Mouse (Mus musculus) embryonic facial prominence, embryonic 13.5 days (tissue): ENCODE results near the gene Tac4. TPM values are rescaled to one million over a fixed set of nuclear protein-coding genes. Genes with fewer than 3 reads are reported as not detected.

Source experiments
- ATAC-seq: fragments of 200-750 bp; cut with Nextera tagmentation; 2 replicates; pipeline ENCODE4 v1.8.0; 2017; ENCODE audit warnings: low read depth; ENCODE audit not compliant: insufficient number of reproducible peaks, insufficient read depth, low FRiP score, low TSS enrichment
- H3K27ac ChIP-seq: fragments of 300-500 bp; sonication (generic); 2 replicates; pipeline ENCODE4 v1.5.1; 2015; ENCODE audit warnings: moderate library complexity, mild to moderate bottlenecking, inconsistent platforms
- H3K27me3 ChIP-seq: fragments of 300-500 bp; sonication (generic); 2 replicates; pipeline ENCODE4 v1.6.1; 2015; ENCODE audit warnings: mild to moderate bottlenecking, inconsistent platforms
- H3K36me3 ChIP-seq: fragments of 300-500 bp; sonication (generic); 2 replicates; pipeline ENCODE4 v1.6.1; 2015; ENCODE audit warnings: mild to moderate bottlenecking, inconsistent platforms
- H3K4me1 ChIP-seq: fragments of 300-500 bp; sonication (generic); 2 replicates; pipeline ENCODE4 v1.6.1; 2015; ENCODE audit warnings: inconsistent platforms
- H3K4me2 ChIP-seq: fragments of 300-500 bp; sonication (generic); 2 replicates; pipeline ENCODE4 v1.6.1; 2015; ENCODE audit warnings: moderate library complexity, mild to moderate bottlenecking, inconsistent platforms
- H3K4me3 ChIP-seq: fragments of 300-500 bp; sonication (generic); 2 replicates; pipeline ENCODE4 v1.5.1; 2015; ENCODE audit warnings: mild to moderate bottlenecking, inconsistent platforms
- H3K9ac ChIP-seq: fragments of 300-500 bp; sonication (generic); 2 replicates; pipeline ENCODE4 v1.6.1; 2015; ENCODE audit warnings: mild to moderate bottlenecking, inconsistent platforms
- H3K9me3 ChIP-seq: fragments of 300-500 bp; sonication (generic); 2 replicates; pipeline ENCODE4 v1.6.1; 2016; ENCODE audit warnings: inconsistent platforms
- WGBS: fragments of 180-500 bp; shearing (Covaris S2); methylation state at CpG from one replicate; pipeline ENCODE4 v1.1.7; 2015; ENCODE audit warnings: mixed read lengths; 5-methylcytosine and 5-hydroxymethylcytosine counted together
- polyA plus RNA-seq: library from polyadenylated mRNA; unstranded; fragments of >200 nt; fragmentation: Nextera tagmentation; extraction: Ambion mirVana; gene quantifications from 2 replicates; pipeline ENCODE4 v1.2.1, GENCODE M21; 2015

Tac4 gene
- polyA plus RNA-seq: not detected in 2 replicates

GRCm38 (mm10) chr11:95261178-95261751 lies at the start of gene Tac4:
Gene Tac4, plus strand, starts transcription at chr11:95261529.
- H3K4me2 ChIP-seq: no peak within 1 kb of the TSS
- no peaks in the 10 kb centered on the region for H3K9me3 ChIP-seq
- peaks cover 18% of the 10 kb centered on the region for H3K4me1 ChIP-seq
- no peak for ATAC-seq
- no peaks in the 10 kb centered on the region; the same call in 1 of the 2 replicates for H3K27me3 ChIP-seq
- H3K4me3 ChIP-seq: no peak within 1 kb of the TSS
- H3K36me3 ChIP-seq: 0 out of 2 replicates have a peak, but pooled peaks cover 8% of the 10 kb centered on the region
- no peak within 1 kb of the TSS for H3K27ac ChIP-seq
- no peak within 1 kb of the TSS for H3K9ac ChIP-seq
- 61% methylated on average over 5 of the region's 5 CpGs for WGBS

GRCm38 (mm10) chr11:95213607-95214006 lies 47.7 kb upstream of the Tac4 start:
- peaks cover under 1% of the 10 kb centered on the region; the same call in 1 of the 2 replicates for H3K27me3 ChIP-seq
- no peak overlapping the region for H3K4me2 ChIP-seq
- H3K4me1 ChIP-seq: peaks cover 56% of the 10 kb centered on the region
- WGBS: 20% methylated on average over 6 of the region's 6 CpGs
- no peak overlapping the region for H3K9ac ChIP-seq
- no peak overlapping the region; the same call in 1 of the 2 replicates for H3K27ac ChIP-seq
- no peaks in the 10 kb centered on the region for H3K36me3 ChIP-seq
- H3K9me3 ChIP-seq: no peaks in the 10 kb centered on the region
- no peak overlapping the region for H3K4me3 ChIP-seq
- ATAC-seq: no peak

- H3K9ac ChIP-seq: peak overlapping the region; percentile 45; the same call in 1 of the 2 replicates
- H3K9me3 ChIP-seq: no peaks in the 10 kb centered on the region
- no peak for ATAC-seq
- H3K27me3 ChIP-seq: peaks cover 8% of the 10 kb centered on the region; the same call in 1 of the 2 replicates
- H3K4me1 ChIP-seq: peaks cover 49% of the 10 kb centered on the region
- no peak overlapping the region for H3K4me3 ChIP-seq
- 4% methylated on average over 5 of the region's 5 CpGs for WGBS
- H3K4me2 ChIP-seq: peak overlapping the region; percentile 5; the same call in 1 of the 2 replicates
- peak overlapping the region; percentile 55 for H3K27ac ChIP-seq
- no peaks in the 10 kb centered on the region for H3K36me3 ChIP-seq
Measured at GRCm38 (mm10) chr11:95214305-95214704, 47.0 kb upstream of the Tac4 start.

DNA sequence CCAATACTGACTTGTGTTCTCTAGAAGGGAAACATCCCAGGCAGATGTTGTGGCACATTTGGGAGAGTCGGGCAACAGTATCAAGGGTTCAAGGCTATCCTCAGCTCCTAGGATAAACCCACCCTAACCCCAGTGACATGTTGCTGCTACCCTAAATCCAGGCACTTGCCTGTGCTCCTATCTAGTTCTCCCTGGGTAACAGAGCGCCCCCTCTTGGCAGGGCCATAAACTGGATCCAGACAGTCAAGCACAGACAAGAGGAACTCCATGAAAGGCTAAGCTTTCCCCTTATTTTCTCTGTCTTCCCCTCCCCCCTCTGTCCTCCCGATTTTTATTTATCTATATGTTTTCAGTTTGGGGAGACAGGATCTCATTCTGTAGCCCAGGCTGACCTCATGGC lies 45.1 kb upstream of the Tac4 start:
- H3K4me2 ChIP-seq: no peak overlapping the region
- 64% methylated on average over 3 of the region's 3 CpGs for WGBS
- H3K9ac ChIP-seq: no peak overlapping the region
- ATAC-seq: no peak
- H3K36me3 ChIP-seq: no peaks in the 10 kb centered on the region
- peaks cover 31% of the 10 kb centered on the region for H3K4me1 ChIP-seq
- no peak overlapping the region for H3K27ac ChIP-seq
- peaks cover 14% of the 10 kb centered on the region; the same call in 1 of the 2 replicates for H3K27me3 ChIP-seq
- no peaks in the 10 kb centered on the region for H3K9me3 ChIP-seq
- no peak overlapping the region for H3K4me3 ChIP-seq

DNA sequence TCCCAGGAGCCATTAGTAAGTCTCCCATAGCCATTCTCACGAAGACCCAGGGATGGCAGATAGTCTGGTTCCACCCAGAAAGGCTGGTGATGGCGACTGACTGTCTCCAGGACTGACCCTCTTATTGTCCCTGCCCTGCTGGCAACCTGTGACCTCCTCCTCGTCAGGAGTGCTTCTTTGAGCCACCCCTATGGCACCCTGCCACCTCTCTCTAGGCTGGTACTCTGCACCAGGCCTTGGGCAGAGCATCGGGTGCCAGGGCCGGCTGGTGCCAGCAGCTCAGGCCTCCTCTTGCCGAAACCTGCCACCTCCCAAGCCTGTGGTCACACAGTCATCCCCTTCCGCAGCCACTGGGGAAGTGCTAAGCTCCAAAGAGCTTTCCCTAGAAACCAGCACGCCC lies 42.2 kb upstream of the Tac4 start:
- whole genome bisulfite sequencing: 60% methylated on average over 8 of the region's 8 CpGs
- no peak overlapping the region for H3K4me2 ChIP-seq
- ATAC-seq: no peak
- no peaks in the 10 kb centered on the region for H3K9me3 ChIP-seq
- H3K9ac ChIP-seq: no peak overlapping the region
- no peaks in the 10 kb centered on the region for H3K36me3 ChIP-seq
- H3K27me3 ChIP-seq: peaks cover 41% of the 10 kb centered on the region
- H3K4me3 ChIP-seq: no peak overlapping the region
- H3K4me1 ChIP-seq: peaks cover 27% of the 10 kb centered on the region
- no peak overlapping the region for H3K27ac ChIP-seq

DNA sequence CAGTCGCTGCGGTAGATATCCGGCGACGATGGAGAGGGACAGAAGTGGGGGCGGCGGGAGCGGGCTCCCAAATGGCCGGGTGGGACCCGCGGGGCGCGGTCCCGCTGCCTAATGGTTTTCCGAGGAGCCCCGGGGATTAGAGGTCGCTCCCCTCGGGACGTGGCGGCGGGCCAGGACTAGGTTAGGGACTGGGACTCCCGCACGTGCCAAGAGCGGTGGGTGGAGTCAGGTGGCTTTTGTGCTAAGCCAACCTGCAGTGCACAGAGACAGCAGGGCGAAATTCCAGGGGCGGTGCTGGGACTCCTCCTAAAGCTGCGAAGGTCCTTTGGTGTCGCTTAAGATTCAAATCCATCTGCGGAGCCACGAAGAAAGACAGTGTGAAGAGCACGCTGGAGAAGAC lies 37.9 kb upstream of the Tac4 start:
- peaks cover 39% of the 10 kb centered on the region for H3K4me1 ChIP-seq
- H3K9ac ChIP-seq: peak overlapping the region; percentile 40; the same call in 1 of the 2 replicates
- H3K4me2 ChIP-seq: peak overlapping the region; percentile 64
- peak overlapping the region; percentile 88 for H3K27ac ChIP-seq
- WGBS: under 1% methylated on average over 31 of the region's 31 CpGs
- peak overlapping the region; percentile 36 for H3K4me3 ChIP-seq
- no peak for ATAC-seq
- no peaks in the 10 kb centered on the region for H3K9me3 ChIP-seq
- no peaks in the 10 kb centered on the region for H3K36me3 ChIP-seq
- peaks cover 51% of the 10 kb centered on the region for H3K27me3 ChIP-seq

- H3K27ac ChIP-seq: peak overlapping the region; percentile 88
- H3K27me3 ChIP-seq: peaks cover 43% of the 10 kb centered on the region
- no peaks in the 10 kb centered on the region for H3K36me3 ChIP-seq
- H3K4me3 ChIP-seq: peak overlapping the region; percentile 36
- WGBS: 7% methylated on average over 15 of the region's 15 CpGs
- no peak; the same call in 1 of the 2 replicates for ATAC-seq
- peak overlapping the region; percentile 64 for H3K4me2 ChIP-seq
- no peaks in the 10 kb centered on the region for H3K9me3 ChIP-seq
- no peak overlapping the region for H3K9ac ChIP-seq
- peaks cover 46% of the 10 kb centered on the region for H3K4me1 ChIP-seq
Measured at GRCm38 (mm10) chr11:95224124-95224893, 37.0 kb upstream of the Tac4 start.

- peak overlapping the region; percentile 36; the same call in 1 of the 2 replicates for H3K4me3 ChIP-seq
- peaks cover 46% of the 10 kb centered on the region for H3K4me1 ChIP-seq
- H3K27ac ChIP-seq: peak overlapping the region; percentile 88; the same call in 1 of the 2 replicates
- H3K36me3 ChIP-seq: no peaks in the 10 kb centered on the region
- peaks cover 40% of the 10 kb centered on the region for H3K27me3 ChIP-seq
- ATAC-seq: peak; percentile 67
- 10% methylated on average over 7 of the region's 7 CpGs for WGBS
- peak overlapping the region; percentile 64 for H3K4me2 ChIP-seq
- H3K9ac ChIP-seq: no peak overlapping the region
- no peaks in the 10 kb centered on the region for H3K9me3 ChIP-seq
Measured at GRCm38 (mm10) chr11:95225448-95225847, 35.9 kb upstream of the Tac4 start.

DNA sequence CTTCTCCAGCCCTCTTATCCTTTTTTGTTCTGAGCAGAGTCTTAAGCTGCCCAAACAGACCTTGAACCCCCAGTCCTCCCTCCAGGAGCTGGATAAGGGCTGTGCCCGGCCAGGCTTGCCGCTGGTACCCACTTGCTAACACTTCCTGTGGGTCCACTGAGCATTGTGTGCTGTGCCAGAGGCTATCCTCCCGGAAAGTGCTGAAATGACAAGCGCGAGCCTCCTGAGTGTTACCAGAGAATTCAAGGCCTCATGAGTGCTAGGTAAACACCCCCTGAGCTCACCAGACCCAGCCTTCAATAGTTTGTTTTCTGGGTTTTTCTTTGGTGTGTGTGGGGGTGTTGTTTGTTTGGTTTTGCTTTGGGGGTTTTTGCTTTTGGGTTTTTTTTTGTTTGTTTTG lies 33.9 kb upstream of the Tac4 start:
- Histone ChIP-seq H3K27me3 (peaks cover 27% of the 10 kb centered on the region), H3K4me3 (no peak overlapping the region), H3K9me3 (no peaks in the 10 kb centered on the region), H3K4me2 (no peak overlapping the region), H3K4me1 (peaks cover 56% of the 10 kb centered on the region), H3K27ac (no peak overlapping the region), H3K9ac (no peak overlapping the region), H3K36me3 (no peaks in the 10 kb centered on the region)
- WGBS: 30% methylated on average over 5 of the region's 5 CpGs
- no peak for ATAC-seq

GRCm38 (mm10) chr11:95231688-95232328 lies 29.5 kb upstream of the Tac4 start:
- WGBS: 7% methylated on average over 24 of the region's 24 CpGs

GRCm38 (mm10) chr11:95232329-95232696 lies 29.0 kb upstream of the Tac4 start:
- Histone ChIP-seq H3K27me3 (no peaks in the 10 kb centered on the region), H3K36me3 (no peaks in the 10 kb centered on the region), H3K4me3 (peak overlapping the region; percentile 14; the same call in 1 of the 2 replicates), H3K4me2 (peak overlapping the region; percentile 51), H3K27ac (no peak overlapping the region), H3K4me1 (peaks cover 23% of the 10 kb centered on the region), H3K9me3 (no peaks in the 10 kb centered on the region), H3K9ac (no peak overlapping the region)
- no peak for ATAC-seq
- WGBS: 39% methylated on average over 6 of the region's 6 CpGs

More at GRCm38 (mm10) chr11:95231688-95232328, 29.5 kb upstream of the Tac4 start:
- H3K36me3 ChIP-seq: no peaks in the 10 kb centered on the region
- peaks cover 23% of the 10 kb centered on the region for H3K4me1 ChIP-seq
- ATAC-seq: no peak
- peak overlapping the region; percentile 14; the same call in 1 of the 2 replicates for H3K4me3 ChIP-seq
- peak overlapping the region; percentile 1; the same call in 1 of the 2 replicates for H3K27ac ChIP-seq
- H3K9ac ChIP-seq: peak overlapping the region; percentile 32; the same call in 1 of the 2 replicates
- H3K4me2 ChIP-seq: peak overlapping the region; percentile 51
- no peaks in the 10 kb centered on the region for H3K9me3 ChIP-seq
- H3K27me3 ChIP-seq: no peaks in the 10 kb centered on the region
